Mouse (Mus musculus): ENCODE measurements around the gene Stxbp3. TPM values are rescaled to one million over a fixed set of nuclear protein-coding genes. Genes with fewer than 3 reads are reported as not detected.
"Not testable (repeated sequence)": the region's sequence is repeated elsewhere in the genome, so short reads cannot be mapped to it uniquely, and the experiment has no call there.

Gene Stxbp3
- 27.5 and 32.1 TPM in 2 replicates for polyA plus RNA-seq (2014; fragmentation: Nextera tagmentation; extraction: Ambion mirVana)

DNA sequence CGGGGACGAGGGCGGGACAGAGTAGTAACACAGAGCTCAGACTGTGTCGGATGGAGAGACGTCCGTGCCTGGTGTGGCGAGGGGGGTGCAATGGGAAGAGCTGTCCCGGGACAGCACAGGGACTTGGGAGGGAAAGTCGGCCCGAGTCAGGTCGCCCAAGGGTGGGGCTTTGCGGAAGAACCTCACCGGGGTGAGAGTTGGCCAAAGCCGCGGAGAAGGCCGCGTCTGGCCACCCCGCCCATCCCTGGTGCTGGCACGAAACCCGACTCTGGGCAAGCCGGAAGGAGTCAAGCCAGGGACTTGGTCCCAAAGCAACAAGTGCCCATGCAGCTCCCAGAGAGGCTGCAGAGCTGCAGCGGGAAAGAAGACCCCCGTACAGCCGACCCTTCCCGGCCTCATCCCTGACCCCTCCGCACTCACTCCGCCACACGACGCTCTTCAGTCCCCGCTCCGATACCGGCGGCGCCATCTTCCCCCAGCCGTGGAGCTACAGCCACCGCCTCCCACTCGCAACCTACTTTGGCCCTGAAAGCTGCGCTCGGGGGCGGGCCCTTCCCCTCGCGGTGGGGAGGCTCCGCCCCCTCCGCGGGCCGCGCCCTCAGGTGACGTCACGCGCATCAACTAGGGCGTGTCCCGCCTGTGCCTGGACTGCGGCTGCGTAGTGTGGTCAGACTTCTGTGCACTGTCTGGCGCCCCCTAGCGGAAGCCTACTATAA is at the start of gene Stxbp3:
Gene Stxbp3 (minus strand): TSS at position 527 of the 716 bp plus-strand sequence.
- peak within 1 kb of the TSS; percentile 78 for H3K4me3 ChIP-seq (ENCODE audit: low read length)
- peak within 1 kb of the TSS; percentile 59 for H3K4me2 ChIP-seq (replicated peaks; ENCODE audit: low read depth, low read length)
- H3K36me3 ChIP-seq (ENCODE audit: control insufficient read depth, insufficient read depth, low read length): peaks cover 6% of the 10 kb centered on the region; the same call in 1 of the 2 replicates
- H3K27me3 ChIP-seq (ENCODE audit: control insufficient read depth, insufficient read depth, low read length): no peaks in the 10 kb centered on the region
- H3K27ac ChIP-seq (ENCODE audit: low read depth, low read length): peak within 1 kb of the TSS; percentile 71
- H3K9ac ChIP-seq (ENCODE audit: low read depth, low read length): peak within 1 kb of the TSS; percentile 70
- 1% methylated on average over 48 of the region's 56 CpGs for WGBS
- peaks cover 14% of the 10 kb centered on the region; the same call in 1 of the 2 replicates for H3K4me1 ChIP-seq (ENCODE audit: control insufficient read depth, insufficient read depth, low read length)
- H3K9me3 ChIP-seq (ENCODE audit: control insufficient read depth, low read length): no peaks in the 10 kb centered on the region
- ATAC-seq (ENCODE audit: low FRiP score, low TSS enrichment): peak; percentile 98

DNA sequence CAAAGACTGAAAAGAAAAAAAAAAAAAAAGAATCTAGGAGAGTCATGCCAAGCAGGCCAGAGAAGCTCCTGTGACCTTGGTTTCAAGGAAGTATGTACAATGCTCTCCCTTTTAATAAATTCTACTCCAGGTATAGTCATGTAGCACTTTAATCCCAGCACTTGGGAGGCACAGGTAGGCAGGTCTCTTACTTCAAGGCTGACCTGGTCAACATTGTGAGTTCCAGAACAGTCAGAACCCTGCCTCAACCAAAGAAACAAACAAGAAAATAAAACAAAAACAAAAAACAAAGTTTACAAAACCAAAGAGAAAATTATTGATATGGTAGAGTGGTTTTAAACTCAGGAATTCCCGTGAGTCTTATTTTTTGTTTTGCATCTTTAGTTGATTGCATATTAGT is 49.6 kb upstream of the Stxbp3 start, which contains the start of gene Fndc7:
Gene Fndc7 (minus strand): TSS at position 101 of the 400 bp plus-strand sequence.
- H3K4me3 ChIP-seq (ENCODE audit: low read length): no peak within 1 kb of the TSS
- H3K27ac ChIP-seq (ENCODE audit: low read depth, low read length): no peak within 1 kb of the TSS
- no peak for ATAC-seq (ENCODE audit: low FRiP score, low TSS enrichment)
- no peaks in the 10 kb centered on the region for H3K27me3 ChIP-seq (ENCODE audit: control insufficient read depth, insufficient read depth, low read length)
- no peak within 1 kb of the TSS for H3K9ac ChIP-seq (ENCODE audit: low read depth, low read length)
- H3K36me3 ChIP-seq (ENCODE audit: control insufficient read depth, insufficient read depth, low read length): no peaks in the 10 kb centered on the region
- H3K4me2 ChIP-seq (replicated peaks; ENCODE audit: low read depth, low read length): no peak within 1 kb of the TSS
- no peaks in the 10 kb centered on the region for H3K9me3 ChIP-seq (ENCODE audit: control insufficient read depth, low read length)
- WGBS: 89% methylated on average over 1 of the region's 1 CpGs
- H3K4me1 ChIP-seq (ENCODE audit: control insufficient read depth, insufficient read depth, low read length): no peaks in the 10 kb centered on the region

DNA sequence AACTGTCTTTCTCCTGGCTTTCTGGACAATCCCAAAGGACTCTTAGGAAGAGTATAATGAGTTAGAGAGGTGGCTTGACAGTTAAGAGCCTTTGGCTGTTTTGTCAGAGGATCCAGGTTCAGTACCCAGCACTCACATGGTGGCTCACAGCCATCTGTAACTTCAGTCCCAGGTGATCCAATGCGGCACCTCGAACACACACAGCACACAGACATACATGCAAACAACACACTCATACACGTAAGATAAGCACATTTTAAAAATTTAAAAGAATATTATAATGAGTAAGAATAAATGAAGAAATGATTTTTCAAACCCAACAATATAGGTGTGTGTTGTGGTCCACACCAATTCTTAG is 47.3 kb upstream of the Stxbp3 start:
- WGBS: 90% methylated on average over 3 of the region's 3 CpGs
- Histone ChIP-seq H3K27ac (ENCODE audit: low read depth, low read length) (no peak overlapping the region), H3K9me3 (ENCODE audit: control insufficient read depth, low read length) (no peaks in the 10 kb centered on the region), H3K4me2 (replicated peaks; ENCODE audit: low read depth, low read length) (no peak overlapping the region), H3K4me1 (ENCODE audit: control insufficient read depth, insufficient read depth, low read length) (no peaks in the 10 kb centered on the region), H3K9ac (ENCODE audit: low read depth, low read length) (no peak overlapping the region), H3K4me3 (ENCODE audit: low read length) (no peak overlapping the region), H3K27me3 (ENCODE audit: control insufficient read depth, insufficient read depth, low read length) (no peaks in the 10 kb centered on the region), H3K36me3 (ENCODE audit: control insufficient read depth, insufficient read depth, low read length) (no peaks in the 10 kb centered on the region)
- ATAC-seq (ENCODE audit: low FRiP score, low TSS enrichment): no peak

DNA sequence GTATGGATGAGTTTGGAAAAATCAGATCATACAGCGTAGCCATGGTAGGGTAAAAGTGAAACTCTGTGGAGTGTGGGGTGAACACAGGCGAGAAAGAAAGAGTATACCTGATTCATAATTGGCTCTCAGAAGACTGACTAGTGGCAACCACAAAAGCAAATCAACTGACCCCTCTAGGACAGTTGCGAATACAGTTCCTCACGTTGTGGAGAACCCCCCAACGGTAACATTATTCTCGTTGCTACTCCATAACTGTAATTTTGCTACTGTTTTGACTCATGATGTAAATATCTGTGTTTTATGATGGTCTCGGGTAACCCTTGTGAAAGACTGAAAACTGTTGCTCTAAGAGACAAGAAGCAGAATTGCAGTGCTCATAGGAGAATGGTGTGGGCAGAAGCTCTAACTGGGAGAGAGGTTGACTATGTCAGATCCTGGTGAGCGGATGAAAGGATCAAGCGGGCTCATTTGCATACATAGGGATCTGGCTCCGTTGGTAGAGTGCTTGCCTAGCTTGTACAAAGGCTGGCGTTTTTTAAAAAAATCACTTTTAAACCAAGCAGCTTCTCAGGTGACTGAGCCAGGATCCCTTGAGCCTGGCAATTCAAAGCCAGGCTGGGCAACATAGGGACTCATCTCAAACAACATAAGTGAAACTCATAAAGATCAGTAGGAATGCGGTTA is 46.8 kb upstream of the Stxbp3 start:
- Histone ChIP-seq H3K27ac (ENCODE audit: low read depth, low read length) (no peak overlapping the region), H3K36me3 (ENCODE audit: control insufficient read depth, insufficient read depth, low read length) (no peaks in the 10 kb centered on the region), H3K9me3 (ENCODE audit: control insufficient read depth, low read length) (no peaks in the 10 kb centered on the region), H3K4me3 (ENCODE audit: low read length) (no peak overlapping the region), H3K4me2 (replicated peaks; ENCODE audit: low read depth, low read length) (no peak overlapping the region), H3K27me3 (ENCODE audit: control insufficient read depth, insufficient read depth, low read length) (no peaks in the 10 kb centered on the region), H3K4me1 (ENCODE audit: control insufficient read depth, insufficient read depth, low read length) (no peaks in the 10 kb centered on the region), H3K9ac (ENCODE audit: low read depth, low read length) (no peak overlapping the region)
- no peak for ATAC-seq (ENCODE audit: low FRiP score, low TSS enrichment)
- WGBS: 76% methylated on average over 12 of the region's 12 CpGs

DNA sequence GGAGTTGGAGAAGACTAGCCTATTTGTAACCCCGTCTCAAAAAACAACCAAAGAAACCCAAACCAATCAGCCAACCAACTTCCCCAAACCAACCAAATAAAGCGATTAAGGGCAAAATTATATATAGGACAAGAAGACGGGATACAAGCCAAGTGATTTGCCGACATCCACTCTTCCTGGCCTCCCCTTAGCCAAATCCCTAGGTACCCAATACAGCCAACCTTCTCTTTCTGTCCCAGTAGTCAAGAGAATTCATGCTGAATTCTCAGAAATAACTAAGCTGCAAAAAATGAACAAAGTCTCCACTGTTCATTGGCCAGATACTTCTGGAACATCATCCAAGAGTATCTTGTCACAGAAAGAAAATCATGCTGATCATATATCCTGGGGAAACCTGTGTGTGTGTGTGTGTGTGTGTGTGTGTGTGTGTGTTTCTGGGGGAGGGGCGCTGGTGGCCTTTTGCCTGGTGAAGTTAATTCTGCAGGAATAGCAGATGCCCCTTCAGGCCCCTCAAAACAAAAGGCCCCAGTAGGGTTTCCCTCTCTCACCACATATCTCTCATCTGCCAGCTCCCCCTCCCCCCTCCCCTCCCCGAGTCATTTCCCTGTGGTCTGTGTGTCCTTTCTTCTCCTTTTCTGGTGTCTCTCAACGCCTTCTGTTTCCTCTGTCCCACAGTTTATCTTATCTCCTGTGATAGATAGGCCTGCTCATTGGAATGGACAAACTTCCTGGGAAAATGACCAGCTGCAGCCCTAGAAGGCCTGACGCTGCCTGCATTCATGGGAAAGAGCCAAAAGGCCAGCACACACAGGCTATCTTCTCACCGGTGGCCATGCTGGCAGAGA is 45.6 kb upstream of the Stxbp3 start:
- Histone ChIP-seq H3K27ac (ENCODE audit: low read depth, low read length) (no peak overlapping the region), H3K4me1 (ENCODE audit: control insufficient read depth, insufficient read depth, low read length) (no peaks in the 10 kb centered on the region), H3K9ac (ENCODE audit: low read depth, low read length) (no peak overlapping the region), H3K4me2 (replicated peaks; ENCODE audit: low read depth, low read length) (no peak overlapping the region), H3K4me3 (ENCODE audit: low read length) (no peak overlapping the region), H3K27me3 (ENCODE audit: control insufficient read depth, insufficient read depth, low read length) (no peaks in the 10 kb centered on the region), H3K9me3 (ENCODE audit: control insufficient read depth, low read length) (no peaks in the 10 kb centered on the region), H3K36me3 (ENCODE audit: control insufficient read depth, insufficient read depth, low read length) (no peaks in the 10 kb centered on the region)
- WGBS: 52% methylated on average over 9 of the region's 9 CpGs
- ATAC-seq (ENCODE audit: low FRiP score, low TSS enrichment): no peak

DNA sequence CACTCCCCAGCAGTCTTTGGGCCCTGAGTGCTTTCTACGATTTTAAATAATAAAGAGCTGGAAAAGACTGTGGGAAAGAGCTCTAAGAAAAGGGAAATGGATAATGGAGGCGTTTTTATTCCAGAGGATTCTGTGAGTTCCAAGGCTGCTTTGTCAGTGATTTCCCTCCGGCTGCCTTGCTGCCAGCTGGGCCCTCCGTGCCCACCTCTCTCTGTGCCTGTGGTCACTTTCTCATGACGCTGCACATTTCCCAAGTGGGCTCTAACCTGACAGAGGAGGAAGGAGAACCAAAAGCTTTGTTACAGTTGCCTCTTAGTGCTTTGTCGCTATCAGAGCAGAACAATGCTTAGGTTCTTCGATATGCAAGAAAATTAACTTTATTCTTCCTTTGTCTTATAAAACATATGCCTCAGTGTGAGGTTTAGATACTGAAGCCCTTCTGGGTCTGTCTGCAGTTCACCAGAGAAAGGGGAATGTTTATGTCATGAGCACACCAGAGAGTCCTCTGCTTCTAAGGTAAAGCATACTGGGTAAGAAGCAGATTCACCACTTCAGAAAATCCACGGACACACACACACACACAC is 44.5 kb upstream of the Stxbp3 start:
- Histone ChIP-seq H3K9ac (ENCODE audit: low read depth, low read length) (no peak overlapping the region), H3K4me2 (replicated peaks; ENCODE audit: low read depth, low read length) (no peak overlapping the region), H3K9me3 (ENCODE audit: control insufficient read depth, low read length) (no peaks in the 10 kb centered on the region), H3K27ac (ENCODE audit: low read depth, low read length) (no peak overlapping the region), H3K4me1 (ENCODE audit: control insufficient read depth, insufficient read depth, low read length) (no peaks in the 10 kb centered on the region), H3K4me3 (ENCODE audit: low read length) (no peak overlapping the region), H3K36me3 (ENCODE audit: control insufficient read depth, insufficient read depth, low read length) (no peaks in the 10 kb centered on the region), H3K27me3 (ENCODE audit: control insufficient read depth, insufficient read depth, low read length) (no peaks in the 10 kb centered on the region)
- 77% methylated on average over 8 of the region's 8 CpGs for WGBS
- no peak for ATAC-seq (ENCODE audit: low FRiP score, low TSS enrichment)

DNA sequence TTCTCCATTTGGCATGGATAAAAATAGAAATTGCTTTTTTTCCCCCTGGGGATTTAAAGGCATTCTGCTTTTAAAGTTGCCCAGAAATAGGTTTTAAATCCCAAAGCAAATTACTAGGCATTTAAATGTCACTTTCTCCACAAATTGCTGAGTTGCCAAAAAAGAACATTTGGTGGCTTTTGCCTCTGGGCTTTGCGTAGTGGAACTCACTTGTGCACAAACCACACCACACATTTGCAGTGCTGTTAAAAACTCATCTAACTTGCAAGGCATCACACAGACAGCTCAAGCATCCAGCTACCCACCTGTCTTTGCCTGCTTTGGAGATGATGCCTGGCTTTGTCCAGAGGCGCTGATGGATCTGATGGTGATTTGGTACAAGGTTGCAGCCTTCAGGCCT is 42.7 kb upstream of the Stxbp3 start:
- no peaks in the 10 kb centered on the region for H3K27me3 ChIP-seq (ENCODE audit: control insufficient read depth, insufficient read depth, low read length)
- no peak overlapping the region for H3K27ac ChIP-seq (ENCODE audit: low read depth, low read length)
- no peak overlapping the region for H3K4me3 ChIP-seq (ENCODE audit: low read length)
- no peak overlapping the region for H3K9ac ChIP-seq (ENCODE audit: low read depth, low read length)
- H3K9me3 ChIP-seq (ENCODE audit: control insufficient read depth, low read length): no peaks in the 10 kb centered on the region
- no peak for ATAC-seq (ENCODE audit: low FRiP score, low TSS enrichment)
- 83% methylated on average over 2 of the region's 2 CpGs for WGBS
- no peak overlapping the region for H3K4me2 ChIP-seq (replicated peaks; ENCODE audit: low read depth, low read length)
- H3K36me3 ChIP-seq (ENCODE audit: control insufficient read depth, insufficient read depth, low read length): no peaks in the 10 kb centered on the region
- no peaks in the 10 kb centered on the region for H3K4me1 ChIP-seq (ENCODE audit: control insufficient read depth, insufficient read depth, low read length)

DNA sequence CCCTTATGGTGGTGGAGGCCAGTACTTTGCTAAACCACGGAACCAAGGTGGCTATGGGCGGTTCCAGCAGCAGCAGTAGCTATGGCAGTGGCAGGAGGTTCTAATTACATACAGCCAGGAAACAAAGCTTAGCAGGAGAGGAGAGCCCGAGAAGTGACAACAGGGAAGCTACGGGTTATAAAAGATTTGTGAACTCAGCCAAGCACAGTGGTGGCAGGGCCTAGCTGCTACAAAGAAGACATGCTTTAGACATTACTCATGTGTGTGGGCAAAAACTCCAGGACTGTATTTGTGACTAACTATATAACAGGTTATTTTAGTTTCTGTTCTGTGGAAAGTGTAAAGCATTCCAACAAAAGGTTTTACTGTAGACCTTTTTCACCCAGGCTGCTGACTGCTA is 41.5 kb upstream of the Stxbp3 start:
- H3K4me2 ChIP-seq (replicated peaks; ENCODE audit: low read depth, low read length); H3K27me3 ChIP-seq (ENCODE audit: control insufficient read depth, insufficient read depth, low read length); H3K27ac ChIP-seq (ENCODE audit: low read depth, low read length); ATAC-seq (ENCODE audit: low FRiP score, low TSS enrichment); H3K36me3 ChIP-seq (ENCODE audit: control insufficient read depth, insufficient read depth, low read length); H3K9ac ChIP-seq (ENCODE audit: low read depth, low read length); H3K4me1 ChIP-seq (ENCODE audit: control insufficient read depth, insufficient read depth, low read length); H3K9me3 ChIP-seq (ENCODE audit: control insufficient read depth, low read length); H3K4me3 ChIP-seq (ENCODE audit: low read length): not testable (repeated sequence)
- 28% methylated on average over 4 of the region's 4 CpGs for WGBS
